Mouse (Mus musculus): ENCODE data around the gene Hist1h2ap. TPM values are rescaled to one million over a fixed set of nuclear protein-coding genes. Genes with fewer than 3 reads are reported as not detected.
"Not testable (repeated sequence)": the region's sequence is repeated elsewhere in the genome, so short reads cannot be mapped to it uniquely, and the experiment has no call there.

Gene Hist1h2ap
- polyA plus RNA-seq, 1 experiment from 2014 or later, result 1,669 TPM

- not testable (repeated sequence) for H3K27me3 ChIP-seq (replicated peaks); H3K9me3 ChIP-seq; H3K36me3 ChIP-seq; H3K27ac ChIP-seq (replicated peaks); H3K4me3 ChIP-seq; H3K4me2 ChIP-seq; H3K4me1 ChIP-seq; H3K9ac ChIP-seq; ATAC-seq (ENCODE audit: extremely low read depth, insufficient number of reproducible peaks, low FRiP score, low TSS enrichment)
Measured at GRCm38 (mm10) chr13:21846356-21846755, 13.0 kb upstream of the Hist1h2ap start.

GRCm38 (mm10) chr13:21840508-21840907 is 7.2 kb upstream of the Hist1h2ap start:
- not testable (repeated sequence) for ATAC-seq (ENCODE audit: extremely low read depth, insufficient number of reproducible peaks, low FRiP score, low TSS enrichment); H3K27ac ChIP-seq (replicated peaks); H3K4me2 ChIP-seq; H3K4me1 ChIP-seq; H3K36me3 ChIP-seq; H3K9ac ChIP-seq; H3K9me3 ChIP-seq; H3K27me3 ChIP-seq (replicated peaks); H3K4me3 ChIP-seq
- WGBS, result no CpG with 5 or more reads among the region's 4 CpGs

- not testable (repeated sequence) for H3K9me3 ChIP-seq; H3K36me3 ChIP-seq; H3K27me3 ChIP-seq (replicated peaks); H3K4me1 ChIP-seq
- ATAC-seq (ENCODE audit: extremely low read depth, insufficient number of reproducible peaks, low FRiP score, low TSS enrichment), result peak; percentile 71; the same call in 1 of the 2 replicates
- H3K4me2 ChIP-seq, result peak within 1 kb of the TSS; percentile 56
- peak within 1 kb of the TSS; percentile 67 for H3K9ac ChIP-seq
- under 1% methylated on average over 26 of the region's 58 CpGs for WGBS
- peak within 1 kb of the TSS; percentile 35 for H3K4me3 ChIP-seq
- 0 out of 2 replicates have a peak within 1 kb of the TSS, but pooled peaks have one; percentile 50 for H3K27ac ChIP-seq (replicated peaks)
Measured at GRCm38 (mm10) chr13:21831418-21832394, 1.6 kb downstream of the Hist1h2ap start, which contains the start of gene Hist1h4n. Hist1h4n (minus strand) TSS chr13:21832196.

GRCm38 (mm10) chr13:21830344-21830743 is 3.0 kb downstream of the Hist1h2ap start:
- no peak overlapping the region for H3K27ac ChIP-seq (replicated peaks)
- no peak overlapping the region for H3K4me3 ChIP-seq
- peak overlapping the region; percentile 27; the same call in 1 of the 2 replicates for H3K4me2 ChIP-seq
- H3K4me1 ChIP-seq, result no peaks in the 10 kb centered on the region
- ATAC-seq (ENCODE audit: extremely low read depth, insufficient number of reproducible peaks, low FRiP score, low TSS enrichment), result no peak
- 82% methylated on average over 10 of the region's 10 CpGs for WGBS
- H3K27me3 ChIP-seq (replicated peaks), result no peaks in the 10 kb centered on the region
- no peak overlapping the region for H3K9ac ChIP-seq
- no peaks in the 10 kb centered on the region for H3K9me3 ChIP-seq
- no peaks in the 10 kb centered on the region for H3K36me3 ChIP-seq

GRCm38 (mm10) chr13:21828511-21828910 is 4.8 kb downstream of the Hist1h2ap start:
- WGBS, result 80% methylated on average over 3 of the region's 3 CpGs
- H3K36me3 ChIP-seq, result no peaks in the 10 kb centered on the region
- no peak overlapping the region for H3K27ac ChIP-seq (replicated peaks)
- H3K9me3 ChIP-seq, result no peaks in the 10 kb centered on the region
- no peak overlapping the region for H3K4me3 ChIP-seq
- H3K4me1 ChIP-seq, result no peaks in the 10 kb centered on the region
- no peak for ATAC-seq (ENCODE audit: extremely low read depth, insufficient number of reproducible peaks, low FRiP score, low TSS enrichment)
- no peak overlapping the region for H3K9ac ChIP-seq
- H3K4me2 ChIP-seq, result no peak overlapping the region
- H3K27me3 ChIP-seq (replicated peaks), result no peaks in the 10 kb centered on the region

GRCm38 (mm10) chr13:21820082-21820890 is 13.0 kb downstream of the Hist1h2ap start:
- H3K4me1 ChIP-seq; H3K4me3 ChIP-seq; H3K36me3 ChIP-seq; ATAC-seq (ENCODE audit: extremely low read depth, insufficient number of reproducible peaks, low FRiP score, low TSS enrichment); H3K9me3 ChIP-seq; H3K9ac ChIP-seq; H3K27me3 ChIP-seq (replicated peaks); H3K4me2 ChIP-seq; H3K27ac ChIP-seq (replicated peaks): not testable (repeated sequence)
- 76% methylated on average over 7 of the region's 16 CpGs for WGBS

- H3K36me3 ChIP-seq; H3K9me3 ChIP-seq; H3K27me3 ChIP-seq (replicated peaks); H3K4me1 ChIP-seq; ATAC-seq (ENCODE audit: extremely low read depth, insufficient number of reproducible peaks, low FRiP score, low TSS enrichment): not testable (repeated sequence)
- peak overlapping the region; percentile 56 for H3K4me2 ChIP-seq
- peak overlapping the region; percentile 32 for H3K4me3 ChIP-seq
- peak overlapping the region; percentile 40 for H3K9ac ChIP-seq
- 0 out of 2 replicates have a peak overlapping the region, but pooled peaks have one; percentile 45 for H3K27ac ChIP-seq (replicated peaks)
- 0% methylated on average over 14 of the region's 14 CpGs for WGBS
Measured at GRCm38 (mm10) chr13:21812092-21812491, 21.2 kb downstream of the Hist1h2ap start.

- not testable (repeated sequence) for H3K9me3 ChIP-seq; H3K4me1 ChIP-seq; H3K27me3 ChIP-seq (replicated peaks); H3K36me3 ChIP-seq
- no CpG with 5 or more reads among the region's 24 CpGs for WGBS
- Histone ChIP-seq H3K4me3 (peak within 1 kb of the TSS; percentile 32), H3K9ac (peak within 1 kb of the TSS; percentile 40), H3K4me2 (peak within 1 kb of the TSS; percentile 56), H3K27ac (replicated peaks) (0 out of 2 replicates have a peak within 1 kb of the TSS, but pooled peaks have one; percentile 45)
- peak; percentile 42; the same call in 1 of the 2 replicates for ATAC-seq (ENCODE audit: extremely low read depth, insufficient number of reproducible peaks, low FRiP score, low TSS enrichment)
Measured at GRCm38 (mm10) chr13:21811539-21811938, 21.8 kb downstream of the Hist1h2ap start, which contains the start of gene Hist1h4m. Hist1h4m (plus strand) TSS chr13:21811746.

GRCm38 (mm10) chr13:21811074-21811473 is 22.2 kb downstream of the Hist1h2ap start:
- not testable (repeated sequence) for H3K36me3 ChIP-seq; H3K27ac ChIP-seq (replicated peaks); H3K4me2 ChIP-seq; H3K27me3 ChIP-seq (replicated peaks); ATAC-seq (ENCODE audit: extremely low read depth, insufficient number of reproducible peaks, low FRiP score, low TSS enrichment); H3K4me1 ChIP-seq; H3K9me3 ChIP-seq; H3K9ac ChIP-seq; H3K4me3 ChIP-seq
- no CpG with 5 or more reads among the region's 8 CpGs for WGBS

GRCm38 (mm10) chr13:21810073-21810472 is 23.2 kb downstream of the Hist1h2ap start, which contains the start of the genes Hist1h2bq and Hist1h2ao:
Hist1h2bq (minus strand) TSS chr13:21810197.
Hist1h2ao (plus strand) TSS chr13:21810465.
- WGBS, result no CpG with 5 or more reads among the region's 23 CpGs

GRCm38 (mm10) chr13:21803058-21803457 is 30.2 kb downstream of the Hist1h2ap start:
- not testable (repeated sequence) for H3K27me3 ChIP-seq (replicated peaks); H3K4me1 ChIP-seq; H3K36me3 ChIP-seq; H3K27ac ChIP-seq (replicated peaks); H3K9ac ChIP-seq; ATAC-seq (ENCODE audit: extremely low read depth, insufficient number of reproducible peaks, low FRiP score, low TSS enrichment); H3K4me3 ChIP-seq; H3K4me2 ChIP-seq; H3K9me3 ChIP-seq
- no CpG with 5 or more reads among the region's 4 CpGs for WGBS

More at GRCm38 (mm10) chr13:21810073-21810472, 23.2 kb downstream of the Hist1h2ap start, which contains the start of the genes Hist1h2bq and Hist1h2ao:
- H3K27me3 ChIP-seq (replicated peaks); H3K9me3 ChIP-seq; H3K4me3 ChIP-seq; H3K4me1 ChIP-seq; H3K4me2 ChIP-seq; H3K27ac ChIP-seq (replicated peaks); H3K9ac ChIP-seq; H3K36me3 ChIP-seq: not testable (repeated sequence)
- peak; percentile 86 for ATAC-seq (ENCODE audit: extremely low read depth, insufficient number of reproducible peaks, low FRiP score, low TSS enrichment)

Data from heart, embryonic 13.5 days (tissue).